Mouse (Mus musculus) embryonic facial prominence, embryonic 13.5 days (tissue): ENCODE measurements around the gene Rps6kb2. TPM values are rescaled to one million over a fixed set of nuclear protein-coding genes. Genes with fewer than 3 reads are reported as not detected.
"Not testable (repeated sequence)": the region's sequence is repeated elsewhere in the genome, so short reads cannot be mapped to it uniquely, and the experiment has no call there.

ENCODE experiments used
- ATAC-seq: fragments of 200-750 bp; cut with Nextera tagmentation; 2 replicates; pipeline ENCODE4 v1.8.0; 2017; ENCODE audit warnings: low read depth; ENCODE audit not compliant: insufficient number of reproducible peaks, insufficient read depth, low FRiP score, low TSS enrichment
- H3K27ac ChIP-seq: fragments of 300-500 bp; sonication (generic); 2 replicates; pipeline ENCODE4 v1.5.1; 2015; ENCODE audit warnings: moderate library complexity, mild to moderate bottlenecking, inconsistent platforms
- H3K27me3 ChIP-seq: fragments of 300-500 bp; sonication (generic); 2 replicates; pipeline ENCODE4 v1.6.1; 2015; ENCODE audit warnings: mild to moderate bottlenecking, inconsistent platforms
- H3K36me3 ChIP-seq: fragments of 300-500 bp; sonication (generic); 2 replicates; pipeline ENCODE4 v1.6.1; 2015; ENCODE audit warnings: mild to moderate bottlenecking, inconsistent platforms
- H3K4me1 ChIP-seq: fragments of 300-500 bp; sonication (generic); 2 replicates; pipeline ENCODE4 v1.6.1; 2015; ENCODE audit warnings: inconsistent platforms
- H3K4me2 ChIP-seq: fragments of 300-500 bp; sonication (generic); 2 replicates; pipeline ENCODE4 v1.6.1; 2015; ENCODE audit warnings: moderate library complexity, mild to moderate bottlenecking, inconsistent platforms
- H3K4me3 ChIP-seq: fragments of 300-500 bp; sonication (generic); 2 replicates; pipeline ENCODE4 v1.5.1; 2015; ENCODE audit warnings: mild to moderate bottlenecking, inconsistent platforms
- H3K9ac ChIP-seq: fragments of 300-500 bp; sonication (generic); 2 replicates; pipeline ENCODE4 v1.6.1; 2015; ENCODE audit warnings: mild to moderate bottlenecking, inconsistent platforms
- H3K9me3 ChIP-seq: fragments of 300-500 bp; sonication (generic); 2 replicates; pipeline ENCODE4 v1.6.1; 2016; ENCODE audit warnings: inconsistent platforms
- WGBS: fragments of 180-500 bp; shearing (Covaris S2); methylation state at CpG from one replicate; pipeline ENCODE4 v1.1.7; 2015; ENCODE audit warnings: mixed read lengths; 5-methylcytosine and 5-hydroxymethylcytosine counted together
- polyA plus RNA-seq: library from polyadenylated mRNA; unstranded; fragments of >200 nt; fragmentation: Nextera tagmentation; extraction: Ambion mirVana; gene quantifications from 2 replicates; pipeline ENCODE4 v1.2.1, GENCODE M21; 2015

The Rps6kb2 gene
- polyA plus RNA-seq, 1 experiment from 2014 or later, result 69.6 TPM

- no peaks in the 10 kb centered on the region for H3K9me3 ChIP-seq
- H3K27ac ChIP-seq, result no peak overlapping the region
- H3K9ac ChIP-seq, result no peak overlapping the region
- no peak overlapping the region for H3K4me2 ChIP-seq
- H3K36me3 ChIP-seq, result peaks cover 35% of the 10 kb centered on the region
- H3K4me1 ChIP-seq, result no peaks in the 10 kb centered on the region
- no peaks in the 10 kb centered on the region for H3K27me3 ChIP-seq
- no peak for ATAC-seq
- no peak overlapping the region for H3K4me3 ChIP-seq
- WGBS, result 91% methylated on average over 4 of the region's 4 CpGs
Measured at GRCm38 (mm10) chr19:4134354-4134753, 28.8 kb downstream of the Rps6kb2 start.

DNA sequence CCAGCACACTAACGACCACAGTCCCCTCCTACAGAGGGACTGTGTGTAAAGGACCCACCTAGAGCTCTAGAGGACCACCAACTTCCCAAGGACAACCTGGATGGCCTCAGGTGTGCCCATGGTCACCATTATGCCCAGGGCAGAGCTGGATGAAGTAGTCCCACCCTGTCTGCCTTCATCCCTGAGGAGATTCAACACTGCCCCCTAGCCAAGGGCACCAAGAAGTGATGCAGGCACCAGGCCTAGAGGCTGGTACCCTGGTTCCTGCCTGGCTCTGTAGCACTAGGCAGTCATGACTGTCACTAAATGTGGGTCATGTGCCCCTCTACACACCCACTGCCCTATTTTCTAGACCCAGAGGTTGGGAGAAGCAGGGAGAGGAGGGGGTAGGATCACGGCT lies 31.4 kb downstream of the Rps6kb2 start:
- 82% methylated on average over 2 of the region's 2 CpGs for WGBS
- H3K4me3 ChIP-seq, result no peak overlapping the region
- peaks cover 54% of the 10 kb centered on the region for H3K36me3 ChIP-seq
- H3K4me1 ChIP-seq, result peaks cover 9% of the 10 kb centered on the region
- H3K27me3 ChIP-seq, result no peaks in the 10 kb centered on the region
- no peak overlapping the region for H3K9ac ChIP-seq
- no peak overlapping the region for H3K4me2 ChIP-seq
- H3K27ac ChIP-seq, result no peak overlapping the region
- ATAC-seq, result no peak
- H3K9me3 ChIP-seq, result no peaks in the 10 kb centered on the region

- no peaks in the 10 kb centered on the region for H3K9me3 ChIP-seq
- no peaks in the 10 kb centered on the region for H3K27me3 ChIP-seq
- no peak overlapping the region for H3K27ac ChIP-seq
- 88% methylated on average over 5 of the region's 5 CpGs for WGBS
- H3K4me3 ChIP-seq, result no peak overlapping the region
- no peak overlapping the region for H3K4me2 ChIP-seq
- H3K36me3 ChIP-seq, result peaks cover 54% of the 10 kb centered on the region
- H3K4me1 ChIP-seq, result peaks cover 13% of the 10 kb centered on the region
- no peak for ATAC-seq
- no peak overlapping the region for H3K9ac ChIP-seq
Measured at GRCm38 (mm10) chr19:4131075-4131474, 32.1 kb downstream of the Rps6kb2 start.

- H3K9ac ChIP-seq, result 0 out of 2 replicates have a peak overlapping the region, but pooled peaks have one; percentile 11
- H3K36me3 ChIP-seq, result peaks cover 54% of the 10 kb centered on the region
- peaks cover 14% of the 10 kb centered on the region for H3K4me1 ChIP-seq
- no peaks in the 10 kb centered on the region for H3K27me3 ChIP-seq
- no peak for ATAC-seq
- no peak overlapping the region for H3K4me2 ChIP-seq
- no peak overlapping the region for H3K27ac ChIP-seq
- H3K9me3 ChIP-seq, result no peaks in the 10 kb centered on the region
- WGBS, result 84% methylated on average over 4 of the region's 4 CpGs
- no peak overlapping the region for H3K4me3 ChIP-seq
Measured at GRCm38 (mm10) chr19:4130106-4130505, 33.0 kb downstream of the Rps6kb2 start.

- Histone ChIP-seq H3K4me1 (peaks cover 20% of the 10 kb centered on the region), H3K4me2 (no peak overlapping the region), H3K9ac (0 out of 2 replicates have a peak overlapping the region, but pooled peaks have one; percentile 11), H3K4me3 (no peak overlapping the region), H3K27ac (no peak overlapping the region), H3K9me3 (no peaks in the 10 kb centered on the region), H3K36me3 (peaks cover 54% of the 10 kb centered on the region), H3K27me3 (no peaks in the 10 kb centered on the region)
- 95% methylated on average over 7 of the region's 7 CpGs for WGBS
- no peak for ATAC-seq
Measured at GRCm38 (mm10) chr19:4129462-4129861, 33.7 kb downstream of the Rps6kb2 start.

- peak overlapping the region; percentile 72 for H3K4me2 ChIP-seq
- ATAC-seq, result no peak
- peak overlapping the region; percentile 74 for H3K4me3 ChIP-seq
- peaks cover 30% of the 10 kb centered on the region for H3K4me1 ChIP-seq
- WGBS, result 46% methylated on average over 7 of the region's 7 CpGs
- H3K9ac ChIP-seq, result peak overlapping the region; percentile 87
- no peaks in the 10 kb centered on the region for H3K27me3 ChIP-seq
- no peaks in the 10 kb centered on the region for H3K9me3 ChIP-seq
- peaks cover 39% of the 10 kb centered on the region for H3K36me3 ChIP-seq
- H3K27ac ChIP-seq, result peak overlapping the region; percentile 75
Measured at GRCm38 (mm10) chr19:4126759-4127495, 36.2 kb downstream of the Rps6kb2 start.

- peak within 1 kb of the TSS; percentile 82 for H3K27ac ChIP-seq
- H3K9me3 ChIP-seq, result no peaks in the 10 kb centered on the region
- H3K9ac ChIP-seq, result peak within 1 kb of the TSS; percentile 87
- WGBS, result 1% methylated on average over 64 of the region's 64 CpGs
- ATAC-seq, result peak; percentile 94
- peaks cover 30% of the 10 kb centered on the region for H3K36me3 ChIP-seq
- peak within 1 kb of the TSS; percentile 74 for H3K4me3 ChIP-seq
- H3K27me3 ChIP-seq, result no peaks in the 10 kb centered on the region
- H3K4me2 ChIP-seq, result peak within 1 kb of the TSS; percentile 72
- peaks cover 31% of the 10 kb centered on the region for H3K4me1 ChIP-seq
Measured at GRCm38 (mm10) chr19:4125741-4126696, 37.1 kb downstream of the Rps6kb2 start, which contains the start of gene Aip. Gene Aip, minus strand, starts transcription at chr19:4125858.

DNA sequence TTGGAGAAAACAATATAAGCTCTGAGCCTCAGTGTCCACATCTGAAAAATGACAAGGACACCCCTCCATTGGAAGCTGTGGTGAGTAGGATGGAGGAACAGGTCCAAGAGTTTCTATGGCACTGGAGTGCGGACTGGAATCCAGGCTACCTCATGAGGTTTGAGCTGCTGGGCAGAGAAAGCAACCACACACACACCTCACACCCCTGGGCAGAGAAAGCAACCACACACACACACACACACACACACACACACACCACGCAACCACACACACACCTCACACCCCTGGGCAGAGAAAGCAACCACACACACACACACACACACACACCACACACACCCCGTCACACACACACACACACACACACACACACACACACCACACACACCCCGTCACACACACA lies 37.9 kb downstream of the Rps6kb2 start:
- H3K9ac ChIP-seq, result peak overlapping the region; percentile 87
- peaks cover 39% of the 10 kb centered on the region for H3K4me1 ChIP-seq
- H3K4me3 ChIP-seq, result peak overlapping the region; percentile 74
- not testable (repeated sequence) for H3K9me3 ChIP-seq, H3K27me3 ChIP-seq
- H3K36me3 ChIP-seq, result peaks cover 28% of the 10 kb centered on the region
- peak; percentile 39; the same call in 1 of the 2 replicates for ATAC-seq
- WGBS, result 43% methylated on average over 1 of the region's 4 CpGs
- peak overlapping the region; percentile 72 for H3K4me2 ChIP-seq
- H3K27ac ChIP-seq, result peak overlapping the region; percentile 82

GRCm38 (mm10) chr19:4124432-4124831 lies 38.7 kb downstream of the Rps6kb2 start:
- Histone ChIP-seq H3K4me3 (peak overlapping the region; percentile 74; the same call in 1 of the 2 replicates), H3K4me2 (peak overlapping the region; percentile 72), H3K27me3 (no peaks in the 10 kb centered on the region), H3K36me3 (peaks cover 19% of the 10 kb centered on the region), H3K9me3 (no peaks in the 10 kb centered on the region), H3K4me1 (peaks cover 46% of the 10 kb centered on the region), H3K9ac (peak overlapping the region; percentile 87), H3K27ac (peak overlapping the region; percentile 82)
- WGBS, result 54% methylated on average over 4 of the region's 4 CpGs
- no peak for ATAC-seq

GRCm38 (mm10) chr19:4122411-4123370 lies 40.5 kb downstream of the Rps6kb2 start:
- H3K9ac ChIP-seq, result no peak overlapping the region
- peaks cover 46% of the 10 kb centered on the region for H3K4me1 ChIP-seq
- H3K27ac ChIP-seq, result no peak overlapping the region
- no peak overlapping the region for H3K4me3 ChIP-seq
- H3K9me3 ChIP-seq, result no peaks in the 10 kb centered on the region
- H3K27me3 ChIP-seq, result no peaks in the 10 kb centered on the region
- no peak overlapping the region for H3K4me2 ChIP-seq
- 82% methylated on average over 7 of the region's 7 CpGs for WGBS
- peaks cover 9% of the 10 kb centered on the region for H3K36me3 ChIP-seq
- ATAC-seq, result no peak
